8 mouse cellular contexts compared by ENCODE assay signal in the genomic region with DNA sequence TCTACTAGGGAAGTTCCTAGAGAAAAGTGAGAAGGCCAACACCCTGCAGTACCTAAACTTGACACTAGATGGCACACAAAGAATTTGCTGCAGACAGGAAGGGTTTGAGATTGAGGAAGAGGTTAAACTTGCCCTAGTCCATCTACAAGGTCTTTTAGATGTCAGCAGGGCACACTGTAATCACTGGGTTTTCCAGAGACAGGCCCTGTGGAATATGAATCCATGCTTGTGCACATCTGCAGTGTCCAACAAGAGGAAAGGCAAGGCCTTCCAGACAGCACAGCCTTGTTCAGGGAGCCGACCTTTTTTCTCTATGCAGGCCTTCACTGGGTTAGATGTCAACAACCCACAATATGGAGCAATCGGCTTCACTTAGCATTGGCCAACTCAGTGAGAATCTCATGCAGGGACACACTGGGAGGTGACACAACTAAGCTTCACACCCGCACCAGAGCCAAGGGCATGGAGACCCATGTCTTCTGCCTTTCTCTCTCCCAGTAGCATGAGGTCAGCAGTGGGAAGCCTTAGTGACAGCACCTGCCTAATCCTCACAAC. TPM values are rescaled to one million over a fixed set of nuclear protein-coding genes. Genes with fewer than 3 reads are reported as not detected.
A peak's percentile ranks its signal among the peaks of the same experiment; 100 is the strongest.
DNase-seq lines count a peak whose midpoint lies in the region; ATAC-seq lines count a peak whose summit lies in the region.

No protein-coding gene starts in this region.

- no peak overlapping the region for H3K4me3 ChIP-seq in kidney, embryonic 16.5 days (ENCODE audit: low read length)
- H3K4me3 ChIP-seq in heart, embryonic 16.5 days (ENCODE audit: low read length), result no peak overlapping the region

- intact Hi-C loops in left cerebral cortex, postnatal 10 days (cut with DNase I), result no loop called here

- no peak overlapping the region for H3K9ac ChIP-seq in kidney, embryonic 16.5 days (replicated peaks; ENCODE audit: low read length)
- H3K9ac ChIP-seq in heart, embryonic 16.5 days (ENCODE audit: low read length), result no peak overlapping the region

- H3K36me3 ChIP-seq in kidney, embryonic 16.5 days (ENCODE audit: insufficient read depth, low read length), result peaks cover 44% of the 10 kb centered on the region
- H3K36me3 ChIP-seq in heart, embryonic 16.5 days (ENCODE audit: control insufficient read depth, insufficient read depth), result peaks cover 17% of the 10 kb centered on the region

- no peaks in the 10 kb centered on the region for H3K27me3 ChIP-seq in kidney, embryonic 16.5 days (ENCODE audit: insufficient read depth, low read length)
- no peaks in the 10 kb centered on the region for H3K27me3 ChIP-seq in heart, embryonic 16.5 days (ENCODE audit: control insufficient read depth, insufficient read depth, low read length)

- H3K4me1 ChIP-seq in kidney, embryonic 16.5 days (ENCODE audit: insufficient read depth, low read length), result no peaks in the 10 kb centered on the region
- H3K4me1 ChIP-seq in heart, embryonic 16.5 days (ENCODE audit: control insufficient read depth, insufficient read depth, low read length), result peaks cover 7% of the 10 kb centered on the region; the same call in 1 of the 2 replicates

- H3K9me3 ChIP-seq in kidney, embryonic 16.5 days (ENCODE audit: low read length), result no peaks in the 10 kb centered on the region
- H3K9me3 ChIP-seq in heart, embryonic 16.5 days (replicated peaks; ENCODE audit: control insufficient read depth, low read length), result no peaks in the 10 kb centered on the region

- H3K4me2 ChIP-seq in kidney, embryonic 16.5 days (replicated peaks; ENCODE audit: low read depth, low read length), result no peak overlapping the region
- H3K4me2 ChIP-seq in heart, embryonic 16.5 days (ENCODE audit: low read depth, low read length), result no peak overlapping the region

- no peak overlapping the region; the same call in 1 of the 2 replicates for H3K27ac ChIP-seq in kidney, embryonic 16.5 days (ENCODE audit: low read length)
- peak overlapping the region; percentile 58 for H3K27ac ChIP-seq in heart, embryonic 16.5 days (ENCODE audit: low read length)

- DNase-seq in kidney, adult 18-20 months, result peak; percentile 68
- peak; percentile 71 for DNase-seq in adrenal gland, adult 8-10 months
- peak; percentile 52 for DNase-seq in embryo, embryonic 11.5 days (ENCODE audit: low read depth, low spot score)
- DNase-seq in left cerebral cortex, postnatal 10 days (ENCODE audit: extremely low spot score in 1 of 2, low spot score in 2 of 2), result peak; percentile 57 to 62
- peak; percentile 73 to 88 for DNase-seq in spleen, postnatal 4 days (ENCODE audit: low spot score in 2 of 2)

- no peak for ATAC-seq in kidney, embryonic 16.5 days (ENCODE audit: low FRiP score, low TSS enrichment)
- ATAC-seq in heart, embryonic 16.5 days (replicated peaks; ENCODE audit: extremely low read depth, insufficient read depth, low FRiP score), result 0 out of 2 replicates have a peak, but pooled peaks have one; percentile 24
- ATAC-seq in megakaryocyte-erythroid progenitor cell, adult 5-6 weeks (replicated peaks; ENCODE audit: low FRiP score, low TSS enrichment, poor library complexity, severe bottlenecking), result peak; percentile 33; the same call in 1 of the 2 replicates

- 87% methylated on average over 3 of the region's 3 CpGs for WGBS in kidney, embryonic 16.5 days
- WGBS in heart, embryonic 16.5 days, result 71% methylated on average over 3 of the region's 3 CpGs

RNA-seq across cellular contexts. Expression of a gene that starts 16.0 kb away (rescaled TPM):
- 258 and 264 TPM in 2 replicates for polyA plus RNA-seq in kidney, embryonic 16.5 days (2015; fragmentation: Nextera tagmentation; extraction: Ambion mirVana)
- total RNA-seq in adrenal gland, adult 8-10 months (2022), result 100 to 1,000 TPM; 133 to 185 (median 152) TPM
- polyA plus RNA-seq in heart, embryonic 16.5 days (2015; fragmentation: Nextera tagmentation; extraction: Ambion mirVana), result 196 and 200 TPM in 2 replicates
- 100 to 1,000 TPM; 156 to 169 TPM for total RNA-seq in left cerebral cortex, postnatal 10 days (2021)
- total RNA-seq in megakaryocyte-erythroid progenitor cell, adult 5-6 weeks (2014; fragmentation: Nextera tagmentation), result 123 and 130 TPM in 2 replicates
- 313 and 421 TPM in 2 replicates for total RNA-seq in megakaryocyte-erythroid progenitor cell, adult 5-6 weeks (2017)

RNA-seq across cellular contexts. Expression of a gene that starts 41.2 kb away (rescaled TPM):
- 20.1 and 20.5 TPM in 2 replicates for polyA plus RNA-seq in kidney, embryonic 16.5 days (2015; fragmentation: Nextera tagmentation; extraction: Ambion mirVana)
- total RNA-seq in adrenal gland, adult 8-10 months (2022), result 10 to 100 TPM; 13.0 to 17.9 (median 14.1) TPM
- polyA plus RNA-seq in heart, embryonic 16.5 days (2015; fragmentation: Nextera tagmentation; extraction: Ambion mirVana), result 9.4 and 11.5 TPM in 2 replicates
- total RNA-seq in left cerebral cortex, postnatal 10 days (2021), result 10 to 100 TPM; 17.4 to 18.2 TPM
- total RNA-seq in megakaryocyte-erythroid progenitor cell, adult 5-6 weeks (2014; fragmentation: Nextera tagmentation), result 24.4 and 31.7 TPM in 2 replicates
- total RNA-seq in megakaryocyte-erythroid progenitor cell, adult 5-6 weeks (2017), result 67.7 and 71.4 TPM in 2 replicates
